Mouse (Mus musculus): ENCODE measurements around the gene Trim3.

The Trim3 gene

DNA sequence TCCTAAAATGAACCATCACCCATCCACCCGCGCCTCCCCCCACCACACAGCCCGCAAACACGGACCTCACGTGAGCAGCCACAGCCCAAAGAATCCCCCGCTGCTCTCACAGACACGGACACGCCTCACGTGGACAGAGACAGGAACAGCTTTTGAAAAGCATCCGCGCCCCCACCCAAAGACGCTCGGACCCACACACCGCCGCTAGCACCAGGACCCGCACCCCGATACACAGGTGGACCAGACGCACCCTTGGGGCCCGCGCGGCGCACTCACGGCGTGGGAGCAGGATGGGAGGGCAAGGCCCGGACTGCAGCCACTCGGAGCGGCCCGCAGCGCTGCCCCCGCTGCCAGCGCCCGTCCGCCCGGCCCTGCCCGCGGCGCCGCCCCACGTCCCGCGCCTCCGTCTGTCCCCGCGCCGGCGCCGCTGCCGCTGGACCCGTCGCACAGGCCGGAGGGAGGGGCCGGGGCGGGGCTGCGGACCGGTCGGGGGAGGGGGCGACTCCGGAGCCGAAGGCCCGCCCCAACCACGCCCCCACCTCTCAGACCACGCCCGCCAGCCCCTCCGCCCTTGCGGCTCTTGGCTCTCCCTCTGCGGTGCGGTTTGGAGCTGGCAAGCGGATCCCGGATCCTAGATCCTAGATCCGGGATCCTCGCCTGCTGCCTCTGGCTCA, at the start of gene Trim3:
Gene Trim3, minus strand, starts transcription at position 445 of the 674 bp plus-strand sequence.
- peak; percentile 77 to 86 for DNase-seq (ENCODE audit: low spot score in 2 of 2)

- peak in 1 of 2 experiments; percentile 46 for DNase-seq (ENCODE audit: low spot score in 2 of 2)
Measured at GRCm38 (mm10) chr7:105650639-105651435, 17.5 kb upstream of the Trim3 start, which contains the start of gene Dnhd1. TSS of gene Dnhd1 (plus strand) at chr7:105650827.

GRCm38 (mm10) chr7:105641936-105642335, 8.6 kb upstream of the Trim3 start:
- no peak for DNase-seq (ENCODE audit: low spot score in 2 of 2)

DNA sequence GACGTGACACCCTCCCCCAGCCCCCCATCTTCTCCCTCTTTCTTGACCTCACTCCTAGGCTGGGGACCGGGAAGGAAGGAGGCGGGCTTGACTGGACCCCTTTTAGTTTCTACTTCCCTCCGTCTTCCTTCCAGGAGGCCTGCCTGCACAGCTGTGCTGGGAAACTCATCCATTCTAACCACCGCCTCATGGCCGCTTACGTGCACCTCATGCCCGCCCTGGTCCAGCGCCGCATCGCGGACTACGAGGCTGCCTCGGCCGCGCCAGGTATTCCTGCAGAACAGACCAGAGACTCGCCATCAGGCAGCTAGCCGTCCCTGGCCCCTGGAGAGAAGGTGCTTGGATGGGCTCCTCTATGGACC, 7.5 kb upstream of the Trim3 start:
- DNase-seq (ENCODE audit: low spot score in 2 of 2): no peak

DNA sequence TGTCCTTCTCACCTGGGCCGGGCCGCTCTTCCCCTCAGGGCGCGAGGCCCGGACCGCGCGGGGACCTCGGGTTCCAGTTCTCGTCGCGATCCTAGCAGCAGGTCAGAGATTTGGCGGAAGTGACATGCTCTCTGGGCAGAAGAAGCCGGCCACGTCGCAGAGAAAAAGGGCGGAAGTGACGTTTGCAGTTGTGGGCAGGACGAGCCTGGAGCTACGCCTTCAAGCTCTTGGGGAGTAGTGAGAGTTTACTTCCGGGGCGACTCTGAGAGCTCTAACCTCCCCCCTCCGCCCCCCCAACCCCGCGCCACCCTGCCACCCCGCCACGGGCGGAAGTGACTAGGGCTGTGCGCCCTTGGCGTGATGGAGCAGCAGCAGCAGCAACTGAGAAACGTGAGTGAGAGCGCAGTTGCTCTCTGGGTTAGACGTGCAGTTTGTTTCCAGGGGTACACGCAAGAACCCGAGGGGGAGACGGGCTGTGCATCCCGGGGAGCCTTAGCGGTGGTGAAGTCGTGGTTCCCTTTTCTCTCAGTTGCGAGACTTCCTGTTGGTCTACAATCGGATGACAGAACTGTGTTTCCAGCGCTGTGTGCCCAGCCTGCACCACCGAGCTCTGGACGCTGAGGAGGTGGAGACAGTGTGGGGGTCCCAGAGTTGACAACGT, 7.0 kb upstream of the Trim3 start, which contains the start of the genes Arfip2 and Gm45799:
Gene Arfip2, minus strand, starts transcription at position 184 of the 661 bp plus-strand sequence.
Gene Gm45799, plus strand, starts transcription at position 320 of the 661 bp plus-strand sequence.
- peak; percentile 94 to 96 for DNase-seq (ENCODE audit: low spot score in 2 of 2)

- no peak for DNase-seq (ENCODE audit: low spot score in 2 of 2)
Measured at GRCm38 (mm10) chr7:105639756-105640155, 6.4 kb upstream of the Trim3 start, which contains the start of gene Timm10b. TSS of gene Timm10b (plus strand) at chr7:105640056.

GRCm38 (mm10) chr7:105639304-105639703, 5.9 kb upstream of the Trim3 start:
- DNase-seq (ENCODE audit: low spot score in 2 of 2): no peak

DNA sequence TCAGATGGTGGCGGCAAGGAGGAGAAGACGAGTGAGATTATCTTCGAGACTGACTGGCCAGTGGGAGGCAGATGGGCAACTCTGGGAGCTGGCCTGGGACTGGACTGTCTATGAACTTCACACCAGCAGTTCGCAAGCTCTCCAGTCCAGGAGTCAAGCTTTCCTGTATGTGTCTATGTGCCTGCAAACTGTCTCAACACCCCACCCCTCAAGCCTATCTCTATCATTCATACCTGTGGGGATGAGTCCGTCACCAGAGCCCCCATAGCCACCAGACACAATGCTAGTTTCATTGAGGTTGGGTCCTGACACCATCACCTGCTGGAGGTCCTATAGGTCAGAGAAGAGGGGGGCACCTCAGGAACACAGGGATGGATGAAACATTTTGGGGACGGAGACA, 5.4 kb upstream of the Trim3 start:
- no peak for DNase-seq (ENCODE audit: low spot score in 2 of 2)

GRCm38 (mm10) chr7:105635726-105636125, 2.4 kb upstream of the Trim3 start:
- DNase-seq (ENCODE audit: low spot score in 2 of 2): no peak

- DNase-seq (ENCODE audit: low spot score in 2 of 2): no peak
Measured at GRCm38 (mm10) chr7:105634272-105634920, 1.0 kb upstream of the Trim3 start.

GRCm38 (mm10) chr7:105633801-105634135, 397 bp upstream of the Trim3 start:
- DNase-seq (ENCODE audit: low spot score in 2 of 2): no peak

DNA sequence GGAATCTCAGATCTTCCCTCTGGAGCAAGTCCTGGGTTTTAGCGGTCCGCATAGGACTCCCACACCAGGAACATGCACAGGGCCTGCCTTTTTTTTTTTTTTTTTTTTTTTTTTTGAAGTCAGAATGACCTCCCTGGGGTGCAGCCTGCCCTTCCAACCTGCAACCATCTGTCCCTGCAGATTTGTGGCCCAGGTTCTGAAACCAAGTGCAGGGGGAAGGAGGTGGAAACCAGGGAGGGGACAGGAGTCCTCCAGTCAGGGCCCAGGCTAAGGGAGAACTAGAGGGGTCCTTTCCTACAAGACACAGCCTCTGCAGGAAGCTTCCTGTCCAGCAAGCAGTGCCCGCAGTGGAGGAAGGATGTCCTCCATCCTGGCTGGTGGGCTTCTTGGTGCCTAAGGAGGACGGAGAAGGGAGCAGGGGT, 809 bp downstream of the Trim3 start:
- DNase-seq (ENCODE audit: low spot score in 2 of 2): no peak

DNA sequence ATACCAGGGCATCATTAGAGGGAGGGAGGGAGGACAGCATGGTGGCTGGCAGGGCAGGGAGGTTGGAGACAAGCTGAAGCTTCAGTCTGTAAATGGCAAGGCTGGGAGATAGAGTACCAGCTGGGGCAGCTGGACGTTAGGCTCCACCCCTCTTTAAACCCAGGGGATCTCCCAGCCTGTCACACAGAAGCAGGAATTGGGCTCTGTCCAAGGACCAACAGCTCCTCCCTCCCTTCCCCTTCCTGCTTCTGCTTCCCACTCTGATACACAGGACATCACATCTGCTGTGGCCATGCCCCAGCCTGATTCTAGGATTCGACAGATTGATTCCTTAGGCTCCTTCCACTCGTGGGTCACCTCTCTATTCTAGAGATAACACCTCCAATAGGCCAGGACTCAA, 4.7 kb downstream of the Trim3 start:
- DNase-seq (ENCODE audit: low spot score in 2 of 2): no peak

DNA sequence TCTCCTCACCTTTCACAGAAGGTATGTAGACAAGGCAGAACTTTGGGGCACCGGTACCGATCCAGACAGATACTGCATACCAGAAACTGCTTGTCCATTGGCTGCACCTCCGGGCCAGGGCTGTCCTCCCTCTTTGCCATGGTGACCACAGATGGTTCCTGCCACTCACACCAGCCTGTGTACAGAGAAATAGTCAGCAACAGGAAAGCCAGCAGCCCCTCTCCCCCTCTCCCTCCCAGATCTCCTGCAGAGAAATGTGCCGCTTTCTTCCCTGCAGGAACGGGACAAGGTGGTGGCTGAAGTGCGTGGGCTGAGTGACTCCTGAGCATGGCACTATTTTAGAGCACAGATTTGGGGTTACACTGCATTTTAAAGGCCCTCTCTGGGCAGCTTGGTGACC, 8.0 kb downstream of the Trim3 start:
- DNase-seq (ENCODE audit: low spot score in 2 of 2): no peak

DNA sequence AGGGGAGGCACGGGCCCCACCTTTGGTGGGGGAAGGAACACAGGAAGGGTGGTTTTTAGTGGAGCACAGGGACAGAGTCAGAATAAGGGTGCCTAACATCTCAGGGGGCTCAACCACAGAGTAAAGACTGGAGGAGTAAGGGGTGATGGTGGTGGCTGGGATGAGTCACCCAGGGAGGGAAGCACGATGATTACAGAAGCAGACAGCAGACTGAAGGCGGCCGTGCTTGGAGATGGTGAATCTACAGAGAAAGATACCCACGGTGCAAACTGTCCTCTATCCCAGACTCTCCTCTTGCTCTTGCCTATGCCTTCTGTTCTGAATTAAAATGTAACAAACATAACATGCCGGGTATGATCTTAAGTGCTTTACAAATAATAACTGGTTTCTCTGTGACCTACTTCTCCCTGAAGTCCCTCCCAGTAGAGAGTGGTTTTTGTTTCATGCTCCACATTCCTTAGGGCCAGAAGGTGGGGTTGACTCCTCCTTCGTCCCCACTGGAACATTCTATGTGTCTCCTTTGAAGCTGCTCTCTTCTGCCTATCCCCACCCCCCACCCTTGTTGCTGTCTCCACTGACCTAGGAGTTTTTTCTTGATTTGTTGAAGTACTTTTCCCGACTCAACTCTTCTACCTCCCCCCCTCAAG, 11.6 kb downstream of the Trim3 start:
- DNase-seq (ENCODE audit: low spot score in 2 of 2): no peak

- DNase-seq (ENCODE audit: low spot score in 2 of 2): no peak
Measured at GRCm38 (mm10) chr7:105621053-105621452, 12.3 kb downstream of the Trim3 start.

GRCm38 (mm10) chr7:105619701-105620100, 13.7 kb downstream of the Trim3 start:
- no peak for DNase-seq (ENCODE audit: low spot score in 2 of 2)

- no peak for DNase-seq (ENCODE audit: low spot score in 2 of 2)
Measured at GRCm38 (mm10) chr7:105617810-105618209, 15.6 kb downstream of the Trim3 start.

- no peak for DNase-seq (ENCODE audit: low spot score in 2 of 2)
Measured at GRCm38 (mm10) chr7:105616561-105616960, 16.8 kb downstream of the Trim3 start.

DNA sequence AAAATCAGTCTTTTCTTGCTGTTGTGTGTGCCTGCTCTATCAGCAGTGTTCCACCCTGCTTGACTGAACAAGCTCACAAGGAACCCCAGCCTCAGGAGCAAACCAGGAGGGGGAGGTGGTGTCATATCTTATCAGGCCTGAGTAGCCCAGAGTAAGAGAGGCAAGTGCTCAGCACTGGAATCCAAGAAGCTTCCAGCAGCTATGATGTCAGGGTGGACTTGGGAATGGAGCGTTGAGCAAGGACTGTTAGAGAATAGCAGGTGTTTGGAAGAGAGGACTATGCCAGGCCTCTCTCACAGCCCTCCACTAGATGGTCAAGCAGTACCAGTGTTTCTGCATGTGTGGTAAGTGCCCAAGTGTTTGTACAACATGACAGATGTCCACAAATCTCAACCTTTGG, 17.7 kb downstream of the Trim3 start:
- no peak for DNase-seq (ENCODE audit: low spot score in 2 of 2)

GRCm38 (mm10) chr7:105614400-105614799, 19.0 kb downstream of the Trim3 start:
- DNase-seq (ENCODE audit: low spot score in 2 of 2): no peak

Data from frontal cortex, postnatal 14 days (tissue).